8 mouse cellular contexts compared by ENCODE assay signal in the genomic region with DNA sequence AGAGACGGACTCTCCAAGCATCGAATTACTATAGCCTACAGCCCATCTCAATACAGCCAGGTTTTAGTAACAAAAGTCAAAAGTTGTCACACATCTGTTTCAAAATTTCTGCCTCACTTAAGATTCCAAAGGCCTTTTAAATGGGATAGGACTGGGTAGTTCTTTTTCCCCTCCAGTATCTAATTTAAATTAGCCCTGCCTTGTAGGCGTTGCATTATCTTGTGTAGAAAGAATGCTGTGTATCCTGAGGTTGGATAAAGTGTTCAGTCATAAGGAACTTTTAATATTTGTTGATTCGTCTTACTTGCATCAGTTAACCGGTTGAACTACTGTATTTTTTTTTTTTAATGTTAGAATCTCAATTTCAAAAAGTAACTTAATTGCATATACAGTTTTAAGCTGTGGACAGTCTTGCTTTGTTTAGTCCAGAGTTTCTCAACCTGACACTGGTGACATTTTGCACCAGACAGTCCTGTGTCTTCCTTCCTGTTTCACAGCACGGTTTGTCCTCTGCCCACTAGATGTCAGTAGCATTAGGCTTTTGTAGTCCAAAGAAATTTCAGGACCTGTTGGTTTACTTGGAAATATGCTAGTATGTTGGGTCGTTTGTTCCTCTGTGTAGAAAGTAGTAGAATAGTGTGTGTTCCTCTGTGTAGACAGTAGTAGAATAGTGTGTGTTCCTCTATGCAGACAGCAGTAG. TPM values are rescaled to one million over a fixed set of nuclear protein-coding genes. Genes with fewer than 3 reads are reported as not detected.
A peak's percentile ranks its signal among the peaks of the same experiment; 100 is the strongest.
DNase-seq lines count a peak whose midpoint lies in the region; ATAC-seq lines count a peak whose summit lies in the region.

No protein-coding gene starts in this region.

- H3K4me2 ChIP-seq in embryonic facial prominence, embryonic 13.5 days, result peak overlapping the region; percentile 67
- H3K4me2 ChIP-seq in limb, embryonic 11.5 days (ENCODE audit: low read depth, severe bottlenecking), result peak overlapping the region; percentile 66
- H3K4me2 ChIP-seq in midbrain, embryonic 12.5 days (replicated peaks), result peak overlapping the region; percentile 73

- no peak for ATAC-seq in embryonic facial prominence, embryonic 13.5 days (ENCODE audit: insufficient number of reproducible peaks, insufficient read depth, low FRiP score, low TSS enrichment, low read depth)
- no peak for ATAC-seq in limb, embryonic 11.5 days (ENCODE audit: insufficient number of reproducible peaks, low FRiP score, low TSS enrichment, low read depth)
- ATAC-seq in midbrain, embryonic 12.5 days (ENCODE audit: low FRiP score, low read depth), result no peak

- H3K4me1 ChIP-seq in embryonic facial prominence, embryonic 13.5 days, result peaks cover 12% of the 10 kb centered on the region
- H3K4me1 ChIP-seq in hindbrain, embryonic 10.5 days (replicated peaks), result peaks cover 21% of the 10 kb centered on the region
- H3K4me1 ChIP-seq in limb, embryonic 11.5 days (ENCODE audit: control insufficient read depth, insufficient read depth, low read length), result no peaks in the 10 kb centered on the region
- H3K4me1 ChIP-seq in midbrain, embryonic 12.5 days, result peaks cover 8% of the 10 kb centered on the region

- H3K9ac ChIP-seq in embryonic facial prominence, embryonic 13.5 days, result peak overlapping the region; percentile 94
- H3K9ac ChIP-seq in limb, embryonic 11.5 days (ENCODE audit: low read length), result peak overlapping the region; percentile 82
- peak overlapping the region; percentile 92 for H3K9ac ChIP-seq in midbrain, embryonic 12.5 days (replicated peaks)

- H3K9me3 ChIP-seq in embryonic facial prominence, embryonic 13.5 days, result 0 out of 2 replicates have a peak, but pooled peaks cover 6% of the 10 kb centered on the region
- no peaks in the 10 kb centered on the region for H3K9me3 ChIP-seq in hindbrain, embryonic 10.5 days
- no peaks in the 10 kb centered on the region for H3K9me3 ChIP-seq in limb, embryonic 11.5 days (ENCODE audit: control insufficient read depth, low read length)
- H3K9me3 ChIP-seq in midbrain, embryonic 12.5 days, result no peaks in the 10 kb centered on the region

- peaks cover 32% of the 10 kb centered on the region for H3K36me3 ChIP-seq in embryonic facial prominence, embryonic 13.5 days
- H3K36me3 ChIP-seq in hindbrain, embryonic 10.5 days, result peaks cover 39% of the 10 kb centered on the region
- peaks cover 4% of the 10 kb centered on the region; the same call in 1 of the 2 replicates for H3K36me3 ChIP-seq in limb, embryonic 11.5 days (ENCODE audit: control insufficient read depth, insufficient read depth, low read length)
- peaks cover 28% of the 10 kb centered on the region for H3K36me3 ChIP-seq in midbrain, embryonic 12.5 days

- H3K27ac ChIP-seq in embryonic facial prominence, embryonic 13.5 days, result peak overlapping the region; percentile 90; the same call in 1 of the 2 replicates
- H3K27ac ChIP-seq in hindbrain, embryonic 10.5 days, result peak overlapping the region; percentile 96
- H3K27ac ChIP-seq in limb, embryonic 11.5 days (replicated peaks; ENCODE audit: low read depth, low read length), result no peak overlapping the region
- H3K27ac ChIP-seq in midbrain, embryonic 12.5 days (replicated peaks), result peak overlapping the region; percentile 87; the same call in 1 of the 2 replicates

- no peaks in the 10 kb centered on the region for H3K27me3 ChIP-seq in embryonic facial prominence, embryonic 13.5 days
- no peaks in the 10 kb centered on the region for H3K27me3 ChIP-seq in hindbrain, embryonic 10.5 days (ENCODE audit: insufficient read depth, poor library complexity, severe bottlenecking)
- H3K27me3 ChIP-seq in limb, embryonic 11.5 days (ENCODE audit: control insufficient read depth, insufficient read depth, low read length), result no peaks in the 10 kb centered on the region
- no peaks in the 10 kb centered on the region for H3K27me3 ChIP-seq in midbrain, embryonic 12.5 days

- peak overlapping the region; percentile 83 for H3K4me3 ChIP-seq in embryonic facial prominence, embryonic 13.5 days
- H3K4me3 ChIP-seq in hindbrain, embryonic 10.5 days, result peak overlapping the region; percentile 88
- peak overlapping the region; percentile 86 for H3K4me3 ChIP-seq in limb, embryonic 11.5 days (ENCODE audit: low read depth, low read length)
- peak overlapping the region; percentile 80 for H3K4me3 ChIP-seq in midbrain, embryonic 12.5 days

- WGBS in embryonic facial prominence, embryonic 13.5 days, result 19% methylated on average over 7 of the region's 7 CpGs
- WGBS in hindbrain, embryonic 10.5 days, result 29% methylated on average over 7 of the region's 7 CpGs
- 34% methylated on average over 7 of the region's 7 CpGs for WGBS in limb, embryonic 11.5 days
- 26% methylated on average over 7 of the region's 7 CpGs for WGBS in midbrain, embryonic 12.5 days

- peak; percentile 18 for DNase-seq in layer of hippocampus, adult 9-10 months (ENCODE audit: low spot score)
- no peak for DNase-seq in layer of hippocampus, postnatal 36 days
- peak; percentile 74 for DNase-seq in adipocyte (ENCODE audit: low spot score)
- peak; percentile 4 for DNase-seq in hindbrain, embryonic 10.5 days (ENCODE audit: low spot score)
- no peak for DNase-seq in limb, embryonic 11.5 days (ENCODE audit: low spot score)
- DNase-seq in thymus, postnatal 4 days, result peak; percentile 30

RNA-seq across cellular contexts. Expression of a gene that starts 0.8 kb away (rescaled TPM):
- 10 to 100 TPM; 19.3 to 19.9 TPM for total RNA-seq in layer of hippocampus, postnatal 36 days (2021)
- 22.9 and 24.0 TPM in 2 replicates for polyA plus RNA-seq in embryonic facial prominence, embryonic 13.5 days (2015; fragmentation: Nextera tagmentation; extraction: Ambion mirVana)
- 19.5 and 21.9 TPM in 2 replicates for polyA plus RNA-seq in hindbrain, embryonic 10.5 days (2016; fragmentation: Nextera tagmentation; extraction: Ambion mirVana)
- polyA plus RNA-seq in limb, embryonic 11.5 days (2014; fragmentation: Nextera tagmentation; extraction: Ambion mirVana), result 22.2 and 25.1 TPM in 2 replicates
- 22.9 and 24.2 TPM in 2 replicates for polyA plus RNA-seq in midbrain, embryonic 12.5 days (2016; fragmentation: Nextera tagmentation; extraction: Ambion mirVana)

RNA-seq across cellular contexts. Expression of a gene that starts 32.3 kb away (rescaled TPM):
- total RNA-seq in layer of hippocampus, postnatal 36 days (2021), result 1 to 10 TPM; 7.8 to 8.9 TPM
- 30.1 and 31.5 TPM in 2 replicates for polyA plus RNA-seq in embryonic facial prominence, embryonic 13.5 days (2015; fragmentation: Nextera tagmentation; extraction: Ambion mirVana)
- polyA plus RNA-seq in hindbrain, embryonic 10.5 days (2016; fragmentation: Nextera tagmentation; extraction: Ambion mirVana), result 16.0 and 18.8 TPM in 2 replicates
- polyA plus RNA-seq in limb, embryonic 11.5 days (2014; fragmentation: Nextera tagmentation; extraction: Ambion mirVana), result 35.9 and 37.4 TPM in 2 replicates
- polyA plus RNA-seq in midbrain, embryonic 12.5 days (2016; fragmentation: Nextera tagmentation; extraction: Ambion mirVana), result 10.2 and 11.2 TPM in 2 replicates

Comparison
In these comparisons a context has a peak if more than half of its experiments do, and no peak if none do; other contexts are left out.
1. DNase-seq: peak in layer of hippocampus, adult 9-10 months (single experiment), adipocyte (single experiment), hindbrain, embryonic 10.5 days (single experiment) and thymus, postnatal 4 days (single experiment); none in layer of hippocampus, postnatal 36 days (0 of 2) and limb, embryonic 11.5 days (single experiment).
2. Peak in every context shown above with its lines, with median percentiles within 50 percentile points of each other: H3K4me2 ChIP-seq, H3K4me3 ChIP-seq and H3K9ac ChIP-seq.